Mouse (Mus musculus) heart, embryonic 12.5 days (tissue): ENCODE results near the gene Gm47985. TPM values are rescaled to one million over a fixed set of nuclear protein-coding genes. Genes with fewer than 3 reads are reported as not detected.

Experiments
- ATAC-seq: fragments of 200-750 bp; cut with Nextera tagmentation; 2 replicates; pipeline ENCODE4 v1.8.0; 2017; ENCODE audit warnings: moderate TSS enrichment, moderate library complexity; ENCODE audit not compliant: insufficient number of reproducible peaks, low FRiP score
- H3K27ac ChIP-seq: fragments of 300-500 bp; sonication (generic); 2 replicates; pipeline ENCODE4 v1.5.1; 2016; ENCODE audit warnings: mild to moderate bottlenecking, moderate library complexity; ENCODE audit not compliant: poor library complexity, severe bottlenecking
- H3K27me3 ChIP-seq: fragments of 300-500 bp; sonication (generic); replicated peaks from 2 replicates; pipeline ENCODE4 v1.6.1; 2016; ENCODE audit warnings: mild to moderate bottlenecking, moderate library complexity
- H3K36me3 ChIP-seq: fragments of 300-500 bp; sonication (generic); 2 replicates; pipeline ENCODE4 v1.6.1; 2016; ENCODE audit warnings: mild to moderate bottlenecking, moderate library complexity
- H3K4me1 ChIP-seq: fragments of 300-500 bp; sonication (generic); replicated peaks from 2 replicates; pipeline ENCODE4 v1.6.1; 2016; ENCODE audit warnings: mild to moderate bottlenecking
- H3K4me2 ChIP-seq: fragments of 300-500 bp; sonication (generic); 2 replicates; pipeline ENCODE4 v1.6.1; 2016; ENCODE audit warnings: mild to moderate bottlenecking, moderate library complexity
- H3K4me3 ChIP-seq: fragments of 300-500 bp; sonication (generic); 2 replicates; pipeline ENCODE4 v1.5.1; 2016; ENCODE audit warnings: mild to moderate bottlenecking
- H3K9ac ChIP-seq: fragments of 300-500 bp; sonication (generic); 2 replicates; pipeline ENCODE4 v1.6.1; 2016; ENCODE audit warnings: mild to moderate bottlenecking, moderate library complexity
- H3K9me3 ChIP-seq: fragments of 300-500 bp; sonication (generic); replicated peaks from 2 replicates; pipeline ENCODE4 v1.6.1; 2016; ENCODE audit warnings: mild to moderate bottlenecking, moderate library complexity
- WGBS: fragments of 180-500 bp; shearing (Covaris S2); methylation state at CpG from one replicate; pipeline ENCODE4 v1.1.7; 2016; 5-methylcytosine and 5-hydroxymethylcytosine counted together
- polyA plus RNA-seq: library from polyadenylated mRNA; unstranded; fragments of >200 nt; fragmentation: Nextera tagmentation; extraction: Ambion mirVana; gene quantifications from 2 replicates; pipeline ENCODE4 v1.2.1, GENCODE M21; 2016

The Gm47985 gene
- polyA plus RNA-seq, 1 experiment from 2014 or later: 3.1 TPM

DNA sequence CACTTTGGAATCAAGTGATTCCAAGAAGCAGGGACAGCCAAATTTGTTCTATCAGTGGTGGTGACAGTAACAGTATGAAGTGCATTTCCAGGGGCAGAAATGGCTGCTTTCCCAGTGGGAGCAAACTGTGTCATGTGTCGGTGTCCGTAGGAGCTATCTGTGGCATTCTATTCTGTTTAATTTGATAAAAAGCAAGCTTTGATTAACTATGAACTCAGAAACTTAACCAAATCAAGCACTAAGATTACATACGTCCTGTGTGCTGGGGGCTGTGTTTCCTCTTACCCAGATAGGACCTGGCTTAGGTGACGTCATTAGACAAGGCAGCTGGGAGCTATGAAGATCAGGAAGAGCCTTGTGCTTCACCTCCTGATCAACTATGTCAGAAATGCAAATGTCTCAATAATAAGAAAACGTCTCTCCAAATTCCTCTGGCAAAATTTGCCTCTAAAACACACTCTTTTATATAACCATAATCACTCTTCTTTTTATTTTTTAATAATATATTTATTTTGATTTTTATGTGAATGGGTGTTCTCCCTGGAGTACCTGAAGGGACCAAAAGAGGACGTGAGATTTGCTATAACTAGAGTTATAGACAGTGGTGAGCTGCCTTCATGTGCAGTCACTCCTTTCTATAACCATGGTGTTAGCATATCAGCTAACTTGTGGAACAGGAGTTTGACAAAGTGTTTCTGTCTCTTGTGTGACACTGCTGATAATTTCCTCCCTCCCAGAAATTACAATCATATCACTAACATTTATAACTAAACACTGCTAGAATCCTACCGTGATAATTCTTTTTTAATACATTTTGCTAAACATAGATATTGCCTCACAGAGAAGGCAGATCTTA is 25.3 kb upstream of the Gm47985 start:
- H3K4me2 ChIP-seq: no peak overlapping the region
- H3K4me1 ChIP-seq: peaks cover 28% of the 10 kb centered on the region
- no peaks in the 10 kb centered on the region for H3K36me3 ChIP-seq
- no peak overlapping the region for H3K4me3 ChIP-seq
- H3K27ac ChIP-seq: 0 out of 2 replicates have a peak overlapping the region, but pooled peaks have one; percentile 38
- WGBS: 37% methylated on average over 7 of the region's 7 CpGs
- ATAC-seq: no peak
- H3K9ac ChIP-seq: no peak overlapping the region
- no peaks in the 10 kb centered on the region for H3K27me3 ChIP-seq
- H3K9me3 ChIP-seq: no peaks in the 10 kb centered on the region

DNA sequence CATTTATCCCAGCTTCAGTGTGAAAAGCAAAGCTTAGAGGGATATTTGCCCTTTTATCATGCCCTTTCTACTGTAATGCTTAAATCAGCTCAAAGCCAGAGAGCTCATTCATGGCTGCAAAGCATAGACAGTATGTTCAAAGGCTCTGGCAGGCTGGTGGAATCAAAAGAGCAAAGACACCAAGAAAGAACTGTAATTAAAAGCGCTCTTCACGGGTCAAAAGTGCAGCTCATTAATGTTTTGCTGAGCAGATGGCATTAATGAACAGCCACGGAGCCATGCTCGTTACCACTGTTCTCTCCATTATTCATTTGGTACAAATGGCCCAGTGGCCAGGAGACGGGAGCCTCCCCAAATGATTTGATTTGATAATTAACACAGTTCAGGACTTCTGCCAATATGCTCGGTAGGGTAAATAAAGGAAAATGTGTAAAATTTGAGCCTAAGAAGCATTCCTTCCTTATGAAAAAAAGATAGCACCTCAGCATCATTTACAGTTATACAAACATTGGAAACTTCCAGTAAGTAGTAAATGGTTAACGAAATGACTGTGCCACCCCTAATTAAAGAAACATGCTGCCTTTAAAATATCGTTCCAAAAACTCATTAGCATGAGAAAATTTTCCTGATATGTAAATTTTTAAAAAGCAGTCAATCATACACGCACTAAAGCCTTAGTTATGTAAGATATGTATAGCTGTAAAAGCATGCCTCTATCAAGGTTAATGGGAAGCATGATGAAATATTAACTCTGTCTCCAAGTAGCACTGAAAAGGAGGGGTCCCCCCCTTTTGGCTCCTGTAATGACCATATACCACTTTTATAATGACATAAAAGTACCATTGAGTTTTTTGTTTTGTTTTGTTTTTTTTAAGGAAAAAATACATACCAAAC is 24.1 kb upstream of the Gm47985 start:
- H3K36me3 ChIP-seq: no peaks in the 10 kb centered on the region

DNA sequence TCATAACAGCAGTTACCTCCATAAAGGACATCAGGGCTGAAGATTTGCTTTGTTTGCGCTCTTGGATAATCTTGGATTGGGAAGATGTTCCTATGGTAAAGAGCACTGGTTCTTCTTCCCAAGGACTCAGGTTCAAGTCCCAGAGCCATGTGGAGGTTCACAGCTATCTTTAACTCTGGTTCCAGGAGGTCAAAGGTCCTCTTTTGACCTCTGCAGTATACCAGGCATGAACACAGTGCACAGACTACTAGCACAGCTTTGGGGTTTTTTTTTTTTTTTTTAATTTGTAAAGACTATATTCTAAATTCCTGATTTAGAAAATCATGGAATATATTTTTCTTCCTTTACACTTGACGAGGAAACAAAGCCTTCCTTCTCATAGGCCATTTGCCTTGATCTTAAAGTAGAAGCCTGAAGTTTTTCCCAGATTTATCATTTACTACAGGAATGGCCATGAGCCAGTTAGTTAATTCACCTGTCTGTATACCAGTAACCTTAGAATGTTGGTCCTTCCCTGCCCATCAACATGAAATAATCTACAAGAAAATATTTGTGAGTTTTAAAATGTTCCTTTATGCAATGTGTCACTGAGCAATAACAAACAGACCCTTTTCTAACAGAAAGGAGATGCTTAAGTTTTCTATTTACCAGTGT is 23.4 kb upstream of the Gm47985 start:
- Histone ChIP-seq H3K27me3 (no peaks in the 10 kb centered on the region), H3K4me1 (peaks cover 12% of the 10 kb centered on the region), H3K9me3 (no peaks in the 10 kb centered on the region), H3K36me3 (no peaks in the 10 kb centered on the region), H3K27ac (no peak overlapping the region), H3K4me3 (no peak overlapping the region), H3K4me2 (no peak overlapping the region), H3K9ac (no peak overlapping the region)
- no peak for ATAC-seq
- WGBS: 82% methylated on average over 2 of the region's 2 CpGs

More for the DNA sequence above, 24.1 kb upstream of the Gm47985 start:
- Histone ChIP-seq H3K27me3 (no peaks in the 10 kb centered on the region), H3K9me3 (no peaks in the 10 kb centered on the region), H3K9ac (no peak overlapping the region), H3K4me1 (peaks cover 16% of the 10 kb centered on the region), H3K4me3 (no peak overlapping the region), H3K27ac (no peak overlapping the region), H3K4me2 (no peak overlapping the region)
- 84% methylated on average over 9 of the region's 9 CpGs for WGBS
- no peak for ATAC-seq

DNA sequence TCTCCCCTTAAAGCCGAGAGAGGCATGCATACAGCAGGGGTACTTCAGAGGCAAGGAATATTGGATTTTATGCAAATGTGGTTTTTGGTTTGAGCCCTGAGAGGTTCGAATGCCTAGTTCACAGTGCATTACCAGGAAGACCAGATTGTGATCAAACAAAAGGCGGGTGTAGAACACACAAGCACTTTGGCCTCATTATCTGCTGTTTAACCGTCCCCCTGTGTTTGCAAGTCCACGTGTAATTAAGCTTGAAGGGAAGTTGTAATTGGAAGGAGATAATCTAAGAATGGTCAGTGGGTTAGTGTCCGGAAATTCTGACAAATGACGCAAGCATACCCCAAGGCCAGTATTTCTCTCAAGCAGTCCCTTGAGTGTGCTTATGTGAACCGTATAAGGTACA is 16.3 kb upstream of the Gm47985 start:
- no peak overlapping the region for H3K9ac ChIP-seq
- H3K4me2 ChIP-seq: no peak overlapping the region
- no peaks in the 10 kb centered on the region for H3K27me3 ChIP-seq
- H3K4me1 ChIP-seq: peaks cover 12% of the 10 kb centered on the region; the same call in 1 of the 2 replicates
- H3K9me3 ChIP-seq: no peaks in the 10 kb centered on the region
- ATAC-seq: no peak
- no peaks in the 10 kb centered on the region for H3K36me3 ChIP-seq
- H3K4me3 ChIP-seq: no peak overlapping the region
- no peak overlapping the region for H3K27ac ChIP-seq
- 39% methylated on average over 8 of the region's 8 CpGs for WGBS

DNA sequence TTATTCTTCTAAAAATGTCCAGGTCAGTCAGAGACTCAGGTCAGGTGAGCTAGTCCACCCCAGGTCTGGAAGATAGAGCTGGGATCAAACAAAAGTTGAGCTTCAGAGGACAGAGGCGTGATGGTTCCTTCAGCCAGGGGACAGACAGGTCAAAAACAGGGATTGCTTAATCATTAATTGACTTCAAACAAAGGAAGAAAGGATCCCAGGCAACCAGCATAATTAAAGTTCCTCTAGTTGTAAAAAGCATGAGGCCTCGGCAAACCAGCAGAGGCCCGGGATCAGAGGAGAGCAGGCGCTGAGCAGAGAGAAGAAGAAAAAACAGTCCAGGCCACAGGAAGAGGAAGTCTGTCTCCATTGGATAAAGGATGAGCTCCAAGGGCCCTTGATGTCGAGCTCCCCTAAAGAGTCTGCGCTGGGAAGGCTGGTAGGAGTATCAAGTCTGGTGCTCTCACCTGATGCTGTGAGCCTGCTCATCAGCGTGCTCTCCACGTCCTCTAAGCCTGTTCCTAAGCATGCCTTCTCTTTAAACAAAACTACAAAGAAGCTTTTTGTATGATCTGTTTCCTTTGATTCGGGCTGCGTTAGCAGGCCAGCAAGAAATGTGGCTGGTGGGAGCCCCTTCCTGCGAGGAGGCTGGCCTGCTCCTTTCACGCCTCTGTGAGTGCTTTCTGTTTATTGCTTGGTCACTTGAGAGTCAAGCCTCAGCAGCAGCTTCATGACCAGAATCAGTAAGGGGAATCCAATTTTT is 14.9 kb upstream of the Gm47985 start:
- Histone ChIP-seq H3K4me1 (peaks cover 12% of the 10 kb centered on the region; the same call in 1 of the 2 replicates), H3K27ac (no peak overlapping the region), H3K36me3 (no peaks in the 10 kb centered on the region), H3K27me3 (no peaks in the 10 kb centered on the region), H3K9ac (no peak overlapping the region), H3K9me3 (no peaks in the 10 kb centered on the region), H3K4me3 (no peak overlapping the region), H3K4me2 (no peak overlapping the region)
- ATAC-seq: no peak
- 48% methylated on average over 12 of the region's 12 CpGs for WGBS

DNA sequence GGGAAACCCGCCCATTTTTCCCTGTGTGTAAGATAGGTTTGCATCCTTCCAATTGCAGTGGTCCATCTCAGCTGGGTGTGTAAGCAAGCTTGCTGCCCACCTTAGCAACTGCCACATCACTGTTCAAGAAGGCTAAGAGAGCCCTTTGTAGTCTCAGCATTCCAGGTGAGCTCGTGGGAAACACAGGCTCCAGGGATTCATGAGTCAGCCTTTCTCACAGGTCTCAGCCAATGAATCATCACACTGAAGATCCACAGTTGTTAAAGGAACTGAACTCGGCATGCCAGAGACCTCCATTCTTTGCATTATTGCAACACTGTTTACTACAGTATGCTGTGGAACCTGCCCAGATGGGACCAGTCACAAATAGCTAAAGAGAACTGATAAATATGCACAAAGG is 13.7 kb upstream of the Gm47985 start:
- Histone ChIP-seq H3K9ac (no peak overlapping the region), H3K4me2 (no peak overlapping the region), H3K36me3 (no peaks in the 10 kb centered on the region), H3K4me1 (peaks cover 12% of the 10 kb centered on the region; the same call in 1 of the 2 replicates), H3K27me3 (no peaks in the 10 kb centered on the region), H3K27ac (no peak overlapping the region), H3K4me3 (no peak overlapping the region), H3K9me3 (no peaks in the 10 kb centered on the region)
- 72% methylated on average over 3 of the region's 3 CpGs for WGBS
- ATAC-seq: no peak

DNA sequence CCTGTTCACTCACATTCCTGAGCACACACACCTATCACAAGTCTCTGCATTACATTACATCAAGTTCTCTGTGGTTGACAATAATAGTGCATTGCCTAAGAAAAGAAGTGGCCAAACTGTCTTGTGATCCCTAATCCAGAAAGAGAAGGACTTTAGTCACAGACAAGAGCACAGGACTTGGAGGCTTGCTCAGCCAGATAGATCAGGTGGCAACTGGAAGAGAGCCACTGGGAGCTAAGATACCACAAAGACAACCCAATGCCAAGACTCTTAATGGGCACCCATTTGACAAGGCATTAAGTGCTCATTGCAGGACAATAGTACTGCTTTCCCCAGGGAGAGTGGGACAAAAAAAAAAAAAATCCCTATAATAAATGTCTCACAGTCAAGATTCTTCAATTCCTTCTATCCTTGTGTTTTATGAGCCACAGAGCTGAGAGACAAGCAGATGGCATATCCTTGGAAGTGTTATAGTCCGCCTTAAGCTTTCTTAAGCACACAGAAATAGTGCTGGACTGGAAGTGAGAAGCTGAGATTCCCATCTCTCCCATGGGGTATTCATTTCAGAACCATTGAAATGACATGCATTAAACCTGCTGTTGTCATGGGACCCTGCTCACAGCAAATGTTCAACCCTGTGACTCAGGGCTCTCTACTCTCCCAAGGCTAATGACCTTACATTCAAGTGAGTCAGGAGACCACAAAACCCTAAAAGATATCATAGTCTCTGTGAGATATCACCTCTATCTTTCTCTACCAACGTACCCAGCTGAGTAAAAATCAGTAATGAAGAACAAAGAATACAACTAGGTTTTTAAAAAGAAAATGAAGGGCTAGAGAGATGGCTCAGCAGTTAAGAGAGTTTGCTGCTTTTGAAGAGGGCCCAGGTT is 10.5 kb upstream of the Gm47985 start:
- ATAC-seq: no peak
- H3K4me1 ChIP-seq: peaks cover 10% of the 10 kb centered on the region
- H3K9ac ChIP-seq: no peak overlapping the region
- 74% methylated on average over 2 of the region's 2 CpGs for WGBS
- no peaks in the 10 kb centered on the region for H3K36me3 ChIP-seq
- no peaks in the 10 kb centered on the region for H3K27me3 ChIP-seq
- H3K4me3 ChIP-seq: no peak overlapping the region
- H3K4me2 ChIP-seq: no peak overlapping the region
- H3K27ac ChIP-seq: no peak overlapping the region
- no peaks in the 10 kb centered on the region for H3K9me3 ChIP-seq

DNA sequence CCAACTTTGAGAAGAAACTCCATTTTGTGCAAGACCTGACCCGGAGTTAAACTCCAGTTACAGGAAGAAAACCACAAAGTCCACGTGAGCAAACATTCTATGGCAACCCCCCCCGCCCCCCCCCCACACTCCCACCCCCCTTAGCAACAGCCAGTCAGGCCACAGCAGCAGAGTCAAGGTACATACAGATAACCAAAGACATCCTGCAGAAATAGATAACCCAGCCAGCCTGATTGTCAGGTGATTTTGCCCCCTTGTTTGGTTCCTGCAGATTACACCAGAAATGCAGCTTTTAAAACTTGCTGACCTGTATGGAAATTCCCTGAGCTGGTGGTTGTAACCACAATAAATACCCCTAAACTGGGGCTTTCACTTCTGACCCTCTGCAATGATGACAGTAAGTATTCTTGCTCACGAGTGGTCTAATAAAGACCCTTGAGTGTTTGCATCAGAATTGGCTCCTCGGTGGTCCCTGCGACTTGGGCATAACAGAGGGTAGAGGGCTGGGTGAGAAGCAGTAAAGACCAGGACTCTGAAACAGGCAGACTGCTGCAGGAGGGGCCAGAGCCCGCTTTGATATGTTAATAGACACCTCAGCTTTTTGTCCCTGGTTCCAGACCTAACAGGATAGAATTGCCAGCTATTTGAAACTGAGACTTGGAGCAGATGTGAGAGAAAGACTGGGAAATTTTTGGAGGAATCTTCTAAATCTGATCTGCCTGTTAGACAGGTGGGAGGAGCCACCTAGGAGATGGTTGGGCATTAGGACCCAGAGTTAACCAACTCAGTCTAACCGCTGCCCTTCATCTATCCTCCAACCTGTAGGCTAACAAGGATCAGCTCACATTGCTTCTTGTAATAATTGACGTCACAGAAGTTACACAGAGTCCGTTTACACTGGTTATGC is 5.1 kb upstream of the Gm47985 start:
- H3K4me2 ChIP-seq: peak overlapping the region; percentile 51
- H3K36me3 ChIP-seq: no peaks in the 10 kb centered on the region
- H3K9me3 ChIP-seq: no peaks in the 10 kb centered on the region
- H3K4me3 ChIP-seq: peak overlapping the region; percentile 24
- no peaks in the 10 kb centered on the region for H3K27me3 ChIP-seq
- ATAC-seq: peak; percentile 91
- no peak overlapping the region for H3K9ac ChIP-seq
- peak overlapping the region; percentile 6 for H3K27ac ChIP-seq
- 14% methylated on average over 10 of the region's 10 CpGs for WGBS
- H3K4me1 ChIP-seq: peaks cover 11% of the 10 kb centered on the region

DNA sequence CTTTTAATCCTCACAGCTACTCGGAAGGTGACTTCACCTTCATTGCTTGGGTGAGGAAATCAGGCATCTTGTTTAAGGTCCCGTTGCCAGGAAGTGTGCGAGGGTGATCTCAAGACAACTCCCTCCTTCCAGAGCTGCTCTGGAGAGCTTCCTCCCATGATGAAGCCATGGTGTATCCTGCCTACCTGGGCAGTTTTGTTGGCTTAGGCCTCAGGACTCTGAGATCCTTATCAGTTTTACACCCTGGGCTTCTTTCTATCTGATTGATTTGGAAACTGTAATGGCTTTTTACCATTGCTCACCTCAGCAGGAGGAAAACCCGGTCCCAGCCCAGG is 4.4 kb upstream of the Gm47985 start:
- Histone ChIP-seq H3K27ac (peak overlapping the region; percentile 6; the same call in 1 of the 2 replicates), H3K4me2 (peak overlapping the region; percentile 51), H3K9ac (no peak overlapping the region), H3K27me3 (no peaks in the 10 kb centered on the region), H3K36me3 (no peaks in the 10 kb centered on the region), H3K9me3 (no peaks in the 10 kb centered on the region), H3K4me1 (peaks cover 11% of the 10 kb centered on the region), H3K4me3 (peak overlapping the region; percentile 24)
- 19% methylated on average over 4 of the region's 4 CpGs for WGBS
- peak; percentile 57; the same call in 1 of the 2 replicates for ATAC-seq
